Mouse (Mus musculus) testis, adult 2 months (tissue): ENCODE data around the gene Ric8b.

Source experiments
- CTCF ChIP-seq: fragments of 200-500 bp; IDR thresholded peaks from 2 replicates; pipeline ENCODE4 v1.5.1; 2012; ENCODE audit warnings: low read depth, mild to moderate bottlenecking, inconsistent platforms, low read length, moderate library complexity; ENCODE audit not compliant: control insufficient read depth, insufficient read depth, insufficient replicate concordance
- POLR2A ChIP-seq: fragments of 200-500 bp; IDR thresholded peaks from 2 replicates; pipeline ENCODE4 v1.6.1; 2012; ENCODE audit warnings: low read depth, mild to moderate bottlenecking, inconsistent platforms, low read length, moderate library complexity; ENCODE audit not compliant: control insufficient read depth

DNA sequence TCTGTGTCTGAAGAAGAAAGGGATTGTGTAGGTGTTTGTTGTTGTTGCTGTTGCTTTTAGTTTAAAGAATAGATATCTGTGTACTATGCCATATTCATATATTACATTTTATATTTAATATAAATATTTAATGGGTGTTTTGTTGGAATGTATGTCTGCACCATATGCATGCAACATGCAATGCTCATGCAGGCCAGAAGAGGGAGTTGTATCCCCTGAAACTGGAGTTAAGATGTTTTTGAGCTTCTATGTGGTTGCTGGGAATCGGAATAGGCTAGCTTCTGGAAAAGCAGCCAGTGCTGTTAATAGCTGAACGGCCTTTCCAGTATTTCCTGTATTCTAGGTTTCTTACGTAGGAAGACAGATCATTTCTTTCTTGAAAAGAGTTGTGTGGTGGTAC, 28.3 kb downstream of the Ric8b start:
- no peak for TF ChIP-seq CTCF
- no peak for TF ChIP-seq POLR2A
